Mouse (Mus musculus): ENCODE results near the gene 9430038I01Rik. TPM values are rescaled to one million over a fixed set of nuclear protein-coding genes. Genes with fewer than 3 reads are reported as not detected.

9430038I01Rik gene
- polyA plus RNA-seq, 1 experiment from 2014 or later: 23.5 TPM

DNA sequence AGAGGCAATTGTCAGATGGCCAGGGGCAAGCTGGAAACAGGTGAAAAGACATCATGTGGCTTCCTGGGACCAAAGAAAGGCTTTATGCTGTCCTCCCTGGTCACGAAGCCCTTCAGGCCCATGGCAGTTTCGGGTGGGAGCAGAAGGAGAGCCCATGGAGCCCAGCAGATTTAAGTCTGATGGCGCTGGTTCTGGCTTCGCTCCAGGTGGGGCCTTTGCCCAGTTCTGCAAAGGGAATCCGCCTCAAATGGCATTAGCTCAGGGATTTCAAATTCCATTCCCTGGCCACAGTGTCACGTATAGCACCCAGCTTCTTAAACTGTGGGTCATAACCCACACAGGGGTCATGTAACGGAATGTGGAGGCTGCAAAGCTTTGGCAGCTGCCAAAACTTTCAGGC lies 63.7 kb downstream of the 9430038I01Rik start:
- Histone ChIP-seq H3K27me3 (replicated peaks) (no peaks in the 10 kb centered on the region), H3K4me2 (replicated peaks) (no peak overlapping the region), H3K9ac (no peak overlapping the region), H3K4me1 (replicated peaks) (no peaks in the 10 kb centered on the region), H3K36me3 (no peaks in the 10 kb centered on the region), H3K4me3 (replicated peaks) (no peak overlapping the region), H3K27ac (no peak overlapping the region), H3K9me3 (no peaks in the 10 kb centered on the region)
- 78% methylated on average over 7 of the region's 7 CpGs for WGBS
- ATAC-seq: no peak

DNA sequence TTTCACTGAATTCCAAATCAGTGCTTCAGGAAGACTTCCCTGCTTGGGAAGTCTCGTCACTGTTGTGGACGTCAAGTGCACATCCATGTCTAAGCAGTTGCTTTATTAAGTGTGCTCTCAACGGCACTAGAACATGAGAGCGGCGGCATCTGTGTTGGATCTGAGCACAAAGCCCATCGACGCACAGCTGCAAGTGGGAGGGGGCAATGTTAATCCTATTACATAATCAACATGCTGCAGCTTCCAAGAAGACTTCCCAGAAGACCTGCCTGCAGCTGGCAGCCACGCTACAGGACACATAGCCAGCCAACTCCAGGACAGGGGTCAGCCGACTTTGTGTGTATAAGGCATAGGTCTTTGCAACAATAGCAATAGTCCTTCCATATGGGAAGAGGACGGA lies 64.5 kb downstream of the 9430038I01Rik start:
- no peak overlapping the region for H3K9ac ChIP-seq
- WGBS: 62% methylated on average over 10 of the region's 10 CpGs
- no peak overlapping the region for H3K4me3 ChIP-seq (replicated peaks)
- no peaks in the 10 kb centered on the region for H3K36me3 ChIP-seq
- ATAC-seq: no peak
- no peak overlapping the region for H3K27ac ChIP-seq
- H3K4me1 ChIP-seq (replicated peaks): no peaks in the 10 kb centered on the region
- no peaks in the 10 kb centered on the region for H3K27me3 ChIP-seq (replicated peaks)
- no peak overlapping the region for H3K4me2 ChIP-seq (replicated peaks)
- no peaks in the 10 kb centered on the region for H3K9me3 ChIP-seq

DNA sequence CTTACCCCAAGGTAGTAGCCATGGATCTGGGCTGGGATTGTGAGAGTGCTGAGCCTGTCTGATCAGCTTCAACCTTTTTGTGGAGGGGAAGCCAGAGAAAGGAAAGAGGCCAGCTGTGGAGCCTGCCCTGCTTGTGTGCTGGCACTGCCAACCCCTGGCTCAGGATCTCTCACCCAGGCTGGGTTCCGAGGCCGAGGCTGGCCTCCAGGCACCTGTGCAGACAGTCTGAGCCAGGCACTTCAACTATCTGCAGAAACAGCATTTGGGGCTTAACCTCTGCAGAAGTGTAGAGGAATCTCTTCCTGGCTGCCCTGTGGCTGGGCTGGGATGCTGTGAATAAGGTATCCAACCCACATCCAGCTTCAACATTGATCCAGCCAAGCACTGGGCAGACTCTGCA lies 76.6 kb downstream of the 9430038I01Rik start:
- H3K27ac ChIP-seq: no peak overlapping the region
- WGBS: 83% methylated on average over 2 of the region's 2 CpGs
- no peak overlapping the region for H3K9ac ChIP-seq
- no peaks in the 10 kb centered on the region for H3K9me3 ChIP-seq
- ATAC-seq: no peak
- H3K36me3 ChIP-seq: no peaks in the 10 kb centered on the region
- peaks cover 8% of the 10 kb centered on the region; the same call in 1 of the 2 replicates for H3K27me3 ChIP-seq (replicated peaks)
- no peaks in the 10 kb centered on the region for H3K4me1 ChIP-seq (replicated peaks)
- H3K4me3 ChIP-seq (replicated peaks): no peak overlapping the region
- no peak overlapping the region for H3K4me2 ChIP-seq (replicated peaks)

Other genes starting within 250 kb of the 9430038I01Rik start
- gene Ebf3, start 96.3 kb downstream of the 9430038I01Rik start, polyA plus RNA-seq (2015; fragmentation: Nextera tagmentation; extraction: Ambion mirVana): 0.88 and 1.3 TPM in 2 replicates
- 219 and 237 TPM in 2 replicates for gene Glrx3, start 26.9 kb upstream of the 9430038I01Rik start, polyA plus RNA-seq (2015; fragmentation: Nextera tagmentation; extraction: Ambion mirVana)